Mouse (Mus musculus) forebrain, embryonic 16.5 days (tissue): ENCODE data around the gene Mrps26. TPM values are rescaled to one million over a fixed set of nuclear protein-coding genes. Genes with fewer than 3 reads are reported as not detected.
"Not testable (repeated sequence)": the region's sequence is repeated elsewhere in the genome, so short reads cannot be mapped to it uniquely, and the experiment has no call there.

Source experiments
- ATAC-seq: fragments of 200-750 bp; cut with Nextera tagmentation; 2 replicates; pipeline ENCODE4 v1.8.0; 2017; ENCODE audit warnings: mild to moderate bottlenecking, moderate library complexity
- H3K27ac ChIP-seq: fragments of 300-500 bp; sonication (generic); 2 replicates; pipeline ENCODE4 v1.5.1; 2014; ENCODE audit warnings: low read length, control low read depth
- H3K27me3 ChIP-seq: fragments of 300-500 bp; sonication (generic); replicated peaks from 2 replicates; pipeline ENCODE4 v1.6.1; 2014; ENCODE audit warnings: low read length; ENCODE audit not compliant: control insufficient read depth, insufficient read depth
- H3K36me3 ChIP-seq: fragments of 300-500 bp; sonication (generic); 2 replicates; pipeline ENCODE4 v1.6.1; 2014; ENCODE audit not compliant: control insufficient read depth, insufficient read depth
- H3K4me1 ChIP-seq: fragments of 300-500 bp; sonication (generic); replicated peaks from 2 replicates; pipeline ENCODE4 v1.6.1; 2014; ENCODE audit warnings: low read length; ENCODE audit not compliant: control insufficient read depth, insufficient read depth
- H3K4me2 ChIP-seq: fragments of 300-500 bp; sonication (generic); 2 replicates; pipeline ENCODE4 v1.6.1; 2014; ENCODE audit warnings: mild to moderate bottlenecking, low read length, control low read depth
- H3K4me3 ChIP-seq: fragments of 300-500 bp; sonication (generic); replicated peaks from 2 replicates; pipeline ENCODE4 v1.5.1; 2014; ENCODE audit warnings: mild to moderate bottlenecking, low read length, control low read depth
- H3K9ac ChIP-seq: fragments of 300-500 bp; sonication (generic); replicated peaks from 2 replicates; pipeline ENCODE4 v1.6.1; 2014; ENCODE audit warnings: low read depth, low read length, control low read depth
- H3K9me3 ChIP-seq: fragments of 300-500 bp; sonication (generic); 2 replicates; pipeline ENCODE4 v1.6.1; 2016; ENCODE audit warnings: low read length; ENCODE audit not compliant: control insufficient read depth
- WGBS: fragments of 180-500 bp; shearing (Covaris S2); extraction: QIAGEN DNeasy Blood & Tissue Kit; methylation state at CpG from one replicate; pipeline ENCODE4 v1.1.7; 2014; 5-methylcytosine and 5-hydroxymethylcytosine counted together
- polyA plus RNA-seq: library from polyadenylated mRNA; unstranded; fragments of >200 nt; fragmentation: Nextera tagmentation; extraction: Ambion mirVana; gene quantifications from 2 replicates; pipeline ENCODE4 v1.2.1, GENCODE M21; 2015

Gene Mrps26
- polyA plus RNA-seq, 1 experiment from 2014 or later: 86.2 TPM

GRCm38 (mm10) chr2:130564983-130565382, 1.4 kb downstream of the Mrps26 start:
- ATAC-seq: no peak
- H3K4me2 ChIP-seq: no peak overlapping the region; the same call in 1 of the 2 replicates
- 91% methylated on average over 8 of the region's 8 CpGs for WGBS
- H3K27ac ChIP-seq: no peak overlapping the region
- peaks cover 15% of the 10 kb centered on the region for H3K4me1 ChIP-seq
- H3K9ac ChIP-seq: no peak overlapping the region
- H3K4me3 ChIP-seq: no peak overlapping the region
- H3K27me3 ChIP-seq: no peaks in the 10 kb centered on the region
- H3K9me3 ChIP-seq: no peaks in the 10 kb centered on the region
- H3K36me3 ChIP-seq: peaks cover 12% of the 10 kb centered on the region; the same call in 1 of the 2 replicates

- Histone ChIP-seq H3K4me3 (no peak overlapping the region), H3K4me1 (peaks cover 11% of the 10 kb centered on the region), H3K27ac (no peak overlapping the region), H3K9me3 (no peaks in the 10 kb centered on the region), H3K27me3 (no peaks in the 10 kb centered on the region), H3K4me2 (no peak overlapping the region), H3K9ac (no peak overlapping the region), H3K36me3 (peaks cover 12% of the 10 kb centered on the region; the same call in 1 of the 2 replicates)
- no peak for ATAC-seq
- 67% methylated on average over 4 of the region's 4 CpGs for WGBS
Observed at GRCm38 (mm10) chr2:130568921-130569320, 5.4 kb downstream of the Mrps26 start.

- Histone ChIP-seq H3K4me2 (no peak overlapping the region), H3K27me3 (no peaks in the 10 kb centered on the region)
- ATAC-seq: no peak
Observed at GRCm38 (mm10) chr2:130569926-130570325, 6.4 kb downstream of the Mrps26 start.

GRCm38 (mm10) chr2:130574960-130575359, 11.4 kb downstream of the Mrps26 start:
- no peak for ATAC-seq
- Histone ChIP-seq H3K9me3 (no peaks in the 10 kb centered on the region), H3K27me3 (peaks cover 42% of the 10 kb centered on the region)

More at GRCm38 (mm10) chr2:130569926-130570325, 6.4 kb downstream of the Mrps26 start:
- Histone ChIP-seq H3K9me3 (no peaks in the 10 kb centered on the region), H3K9ac (no peak overlapping the region), H3K27ac (no peak overlapping the region), H3K4me1 (peaks cover 2% of the 10 kb centered on the region), H3K4me3 (no peak overlapping the region), H3K36me3 (peaks cover 12% of the 10 kb centered on the region; the same call in 1 of the 2 replicates)

GRCm38 (mm10) chr2:130575873-130576272, 12.3 kb downstream of the Mrps26 start, which contains the start of gene Oxt:
Gene Oxt, plus strand, starts transcription at chr2:130576173.
- peak within 1 kb of the TSS; percentile 2; the same call in 1 of the 2 replicates for H3K4me3 ChIP-seq
- H3K9ac ChIP-seq: peak within 1 kb of the TSS; percentile 31; the same call in 1 of the 2 replicates
- WGBS: 50% methylated on average over 9 of the region's 9 CpGs
- no peaks in the 10 kb centered on the region for H3K9me3 ChIP-seq
- H3K27ac ChIP-seq: no peak within 1 kb of the TSS
- peaks cover 50% of the 10 kb centered on the region for H3K27me3 ChIP-seq
- peak within 1 kb of the TSS; percentile 40 for H3K4me2 ChIP-seq
- H3K36me3 ChIP-seq: no peaks in the 10 kb centered on the region
- no peak for ATAC-seq
- peaks cover 14% of the 10 kb centered on the region for H3K4me1 ChIP-seq

More at GRCm38 (mm10) chr2:130574960-130575359, 11.4 kb downstream of the Mrps26 start:
- Histone ChIP-seq H3K4me1 (peaks cover 6% of the 10 kb centered on the region), H3K4me2 (no peak overlapping the region), H3K36me3 (no peaks in the 10 kb centered on the region), H3K9ac (no peak overlapping the region), H3K27ac (no peak overlapping the region), H3K4me3 (no peak overlapping the region)
- 81% methylated on average over 5 of the region's 5 CpGs for WGBS

DNA sequence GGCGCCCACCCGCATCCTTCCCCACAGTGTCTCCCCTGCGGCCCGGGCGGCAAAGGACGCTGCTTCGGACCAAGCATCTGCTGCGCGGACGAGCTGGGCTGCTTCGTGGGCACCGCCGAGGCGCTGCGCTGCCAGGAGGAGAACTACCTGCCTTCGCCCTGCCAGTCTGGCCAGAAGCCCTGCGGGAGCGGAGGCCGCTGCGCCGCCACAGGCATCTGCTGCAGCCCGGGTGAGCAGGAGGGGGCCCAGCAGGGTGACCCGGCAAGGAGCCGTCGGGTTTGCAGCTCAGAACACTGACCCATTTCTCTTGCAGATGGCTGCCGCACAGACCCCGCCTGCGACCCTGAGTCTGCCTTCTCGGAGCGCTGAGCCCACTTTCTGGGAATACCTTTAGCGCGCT, 13.0 kb downstream of the Mrps26 start:
- Histone ChIP-seq H3K4me3 (peak overlapping the region; percentile 2; the same call in 1 of the 2 replicates), H3K4me2 (peak overlapping the region; percentile 40), H3K9ac (peak overlapping the region; percentile 31; the same call in 1 of the 2 replicates), H3K27me3 (peaks cover 57% of the 10 kb centered on the region), H3K4me1 (peaks cover 17% of the 10 kb centered on the region)
- 3% methylated on average over 28 of the region's 32 CpGs for WGBS
- H3K36me3 ChIP-seq, ATAC-seq, H3K27ac ChIP-seq, H3K9me3 ChIP-seq: not testable (repeated sequence)

DNA sequence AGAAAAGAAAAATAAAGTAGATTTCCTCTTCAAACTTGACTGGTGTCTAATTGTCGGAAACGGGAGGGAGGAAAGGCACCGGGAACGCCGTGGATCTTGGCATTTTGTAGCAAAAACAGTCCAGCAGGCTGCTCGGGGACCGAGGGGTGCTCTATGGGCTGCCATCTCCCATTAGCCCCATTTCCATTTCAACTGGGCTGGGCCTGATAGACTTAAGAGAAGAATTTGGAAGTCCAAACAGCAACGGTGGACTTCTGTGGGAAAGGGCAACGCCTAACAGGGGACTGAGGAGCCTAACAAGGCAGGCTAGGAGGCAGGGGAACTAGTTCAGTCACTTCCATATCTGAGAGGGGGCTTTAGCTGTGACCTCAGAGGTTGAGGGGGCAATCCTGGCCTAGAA, 13.5 kb downstream of the Mrps26 start:
- H3K9me3 ChIP-seq: no peaks in the 10 kb centered on the region
- H3K4me3 ChIP-seq: no peak overlapping the region
- H3K27me3 ChIP-seq: peaks cover 61% of the 10 kb centered on the region
- peaks cover 17% of the 10 kb centered on the region for H3K4me1 ChIP-seq
- no peaks in the 10 kb centered on the region for H3K36me3 ChIP-seq
- 4% methylated on average over 9 of the region's 9 CpGs for WGBS
- H3K9ac ChIP-seq: no peak overlapping the region
- H3K27ac ChIP-seq: no peak overlapping the region
- H3K4me2 ChIP-seq: no peak overlapping the region
- ATAC-seq: no peak

DNA sequence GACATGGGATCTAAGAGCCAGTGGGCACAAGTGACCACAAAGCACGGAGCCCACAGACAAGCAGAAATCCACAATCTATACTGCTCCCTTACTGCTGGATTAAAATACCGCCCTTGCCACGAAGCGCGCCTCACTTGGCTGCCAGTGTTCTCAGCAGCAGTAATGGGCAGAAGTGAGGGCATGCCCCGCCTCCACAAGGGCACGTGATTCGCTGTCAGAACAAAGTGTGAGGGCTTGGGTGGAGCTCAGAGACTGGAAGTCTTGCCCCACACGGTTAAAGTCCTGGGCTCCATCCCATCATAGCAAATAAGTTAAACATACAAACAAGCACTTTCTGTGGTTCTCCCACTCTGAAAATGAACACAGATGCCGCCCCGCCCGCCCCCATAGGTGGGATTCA, 14.1 kb downstream of the Mrps26 start:
- Histone ChIP-seq H3K4me2 (no peak overlapping the region), H3K4me1 (peaks cover 17% of the 10 kb centered on the region), H3K27me3 (peaks cover 67% of the 10 kb centered on the region), H3K4me3 (no peak overlapping the region), H3K36me3 (no peaks in the 10 kb centered on the region), H3K9ac (no peak overlapping the region), H3K9me3 (no peaks in the 10 kb centered on the region), H3K27ac (no peak overlapping the region)
- 4% methylated on average over 12 of the region's 12 CpGs for WGBS
- peak; percentile 26; the same call in 1 of the 2 replicates for ATAC-seq

DNA sequence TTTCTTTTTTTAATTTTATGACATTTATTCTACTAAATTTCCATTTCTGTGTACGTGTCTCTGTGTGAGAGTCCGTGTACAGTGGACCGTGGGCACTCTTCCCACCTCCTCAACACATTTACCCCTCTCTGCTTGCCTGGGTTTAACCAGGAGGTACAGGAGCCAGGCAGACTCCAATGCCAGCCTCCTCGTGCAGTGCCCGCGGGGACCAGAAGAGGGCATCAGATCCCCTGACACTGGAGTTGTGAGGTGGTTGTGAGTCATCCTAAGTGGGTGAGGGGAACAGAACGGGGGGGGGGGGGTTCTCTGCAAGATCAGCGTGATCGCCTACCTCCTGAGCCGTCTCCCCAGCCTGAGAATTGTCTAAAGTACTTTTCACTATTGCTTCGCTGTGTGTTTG, 14.6 kb downstream of the Mrps26 start:
- H3K27me3 ChIP-seq: peaks cover 72% of the 10 kb centered on the region
- H3K36me3 ChIP-seq: no peaks in the 10 kb centered on the region
- H3K9ac ChIP-seq: no peak overlapping the region
- no peak for ATAC-seq
- H3K4me2 ChIP-seq: no peak overlapping the region
- no peak overlapping the region for H3K27ac ChIP-seq
- H3K4me1 ChIP-seq: peaks cover 17% of the 10 kb centered on the region
- H3K4me3 ChIP-seq: no peak overlapping the region
- H3K9me3 ChIP-seq: no peaks in the 10 kb centered on the region
- WGBS: 12% methylated on average over 10 of the region's 11 CpGs

- Histone ChIP-seq H3K36me3 (no peaks in the 10 kb centered on the region), H3K9me3 (no peaks in the 10 kb centered on the region), H3K9ac (no peak overlapping the region), H3K4me1 (peaks cover 17% of the 10 kb centered on the region), H3K27ac (no peak overlapping the region), H3K27me3 (peaks cover 77% of the 10 kb centered on the region), H3K4me2 (no peak overlapping the region), H3K4me3 (no peak overlapping the region)
- ATAC-seq: no peak
- WGBS: 6% methylated on average over 8 of the region's 8 CpGs
Observed at GRCm38 (mm10) chr2:130579791-130580190, 16.2 kb downstream of the Mrps26 start.
